Mouse (Mus musculus) G1E (cell line): ENCODE results near the gene Calcrl. TPM values are rescaled to one million over a fixed set of nuclear protein-coding genes. Genes with fewer than 3 reads are reported as not detected.
A peak's percentile ranks its signal among the peaks of the same experiment; 100 is the strongest.

ENCODE experiments used
- ATAC-seq: 2 replicates; pipeline ENCODE4 v1.8.0; 2016; ENCODE audit warnings: mild to moderate bottlenecking; ENCODE audit not compliant: insufficient number of reproducible peaks, poor library complexity, low FRiP score, severe bottlenecking; ENCODE audit errors: extremely low read depth
- DNase-seq: peaks from one replicate; pipeline ENCODE4 v3.0.0; 2012; ENCODE audit warnings: low spot score
- H3K27me3 ChIP-seq: 2 replicates; pipeline ENCODE4 v1.6.1; 2012; ENCODE audit warnings: mild to moderate bottlenecking, low read length, inconsistent platforms; ENCODE audit not compliant: insufficient read depth
- H3K36me3 ChIP-seq: replicated peaks from 2 replicates; pipeline ENCODE3; 2012; ENCODE audit warnings: mild to moderate bottlenecking, inconsistent platforms
- H3K4me1 ChIP-seq: 2 replicates; pipeline ENCODE4 v1.6.1; 2012; ENCODE audit warnings: low read depth, low read length, inconsistent platforms, mixed read lengths; ENCODE audit not compliant: insufficient read depth
- H3K4me3 ChIP-seq: 2 replicates; pipeline ENCODE4 v1.5.1; 2012; ENCODE audit warnings: low read depth, mild to moderate bottlenecking, inconsistent platforms, low read length, moderate library complexity, mixed read lengths
- H3K9me3 ChIP-seq: replicated peaks from 2 replicates; pipeline ENCODE4 v1.6.1; 2012; ENCODE audit warnings: inconsistent platforms
- CTCF ChIP-seq: IDR thresholded peaks from 2 replicates; pipeline ENCODE4 v1.5.1; 2012; ENCODE audit warnings: low read depth, low read length, inconsistent platforms, mixed read lengths
- GATA1 ChIP-seq: IDR thresholded peaks from 2 replicates; pipeline ENCODE4 v1.6.1; 2012; ENCODE audit warnings: borderline replicate concordance, low read length, inconsistent platforms, mixed read lengths
- GATA2 ChIP-seq: IDR thresholded peaks from 2 replicates; pipeline ENCODE4 v1.6.1; 2012; ENCODE audit warnings: low read depth, low read length, inconsistent platforms, borderline replicate concordance
- POLR2AphosphoS5 ChIP-seq: IDR thresholded peaks from 2 replicates; pipeline ENCODE4 v1.6.1; 2012; ENCODE audit warnings: low read depth, low read length, inconsistent platforms; ENCODE audit not compliant: insufficient replicate concordance
- TAL1 ChIP-seq: conservative IDR thresholded peaks from 2 replicates; pipeline ENCODE4 v1.6.1; 2012; ENCODE audit warnings: low read depth, low read length, inconsistent platforms, mixed read lengths
- polyA plus RNA-seq: library from polyadenylated mRNA; stranded (reverse); fragments of >175 nt; gene quantifications from 2 replicates; pipeline ENCODE4 v1.2.3, GENCODE M21; 2012
- total RNA-seq, 2 experiments: library from RNA; stranded (forward) in 1 of 2; stranded (reverse) in 1 of 2; fragments of 200-1000 nt in 1 of 2; fragments of >200 nt in 1 of 2; fragmentation: Nextera tagmentation in 1 of 2; gene quantifications; 2 replicates each; pipeline ENCODE4 v1.2.3; 2014 to 2017

The Calcrl gene
- total RNA-seq (2014; fragmentation: Nextera tagmentation) (6.5 and 12.7 TPM in 2 replicates), total RNA-seq (2017) (17.3 and 17.9 TPM in 2 replicates), polyA plus RNA-seq (0.05 and 0.07 TPM in 2 replicates)

DNA sequence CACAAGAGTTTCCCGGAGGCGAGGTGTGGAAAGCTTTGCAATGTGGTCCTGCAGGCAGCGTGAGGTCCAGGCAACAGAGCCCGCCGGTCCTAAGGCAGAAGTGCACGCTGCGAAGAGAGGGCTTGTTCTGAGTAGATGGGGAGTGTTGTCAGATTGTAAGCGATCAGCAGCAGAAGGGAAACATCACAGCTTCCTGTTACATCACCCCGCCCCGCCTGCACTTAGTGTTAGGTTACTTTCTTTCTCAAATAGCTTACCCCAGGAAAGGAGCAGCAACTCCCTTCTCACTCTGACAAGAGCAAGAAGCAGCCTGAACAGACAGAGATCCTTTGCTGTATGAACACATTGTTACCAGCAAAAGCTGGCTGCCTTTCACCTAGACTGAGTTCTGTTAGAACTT is at the start of gene Calcrl:
Calcrl (minus strand) TSS at position 274 of the 400 bp plus-strand sequence.
- Histone ChIP-seq H3K4me3 (0 out of 2 replicates have a peak within 1 kb of the TSS, but pooled peaks have one; percentile 30), H3K4me1 (peaks cover 4% of the 10 kb centered on the region; the same call in 1 of the 2 replicates), H3K9me3 (no peaks in the 10 kb centered on the region), H3K36me3 (no peaks in the 10 kb centered on the region), H3K27me3 (peaks cover 2% of the 10 kb centered on the region; the same call in 1 of the 2 replicates)
- DNase-seq (no peak), ATAC-seq (peak; percentile 75)
- TF ChIP-seq CTCF (no peak), POLR2AphosphoS5 (no peak), TAL1 (no peak), GATA1 (no peak), GATA2 (no peak)

DNA sequence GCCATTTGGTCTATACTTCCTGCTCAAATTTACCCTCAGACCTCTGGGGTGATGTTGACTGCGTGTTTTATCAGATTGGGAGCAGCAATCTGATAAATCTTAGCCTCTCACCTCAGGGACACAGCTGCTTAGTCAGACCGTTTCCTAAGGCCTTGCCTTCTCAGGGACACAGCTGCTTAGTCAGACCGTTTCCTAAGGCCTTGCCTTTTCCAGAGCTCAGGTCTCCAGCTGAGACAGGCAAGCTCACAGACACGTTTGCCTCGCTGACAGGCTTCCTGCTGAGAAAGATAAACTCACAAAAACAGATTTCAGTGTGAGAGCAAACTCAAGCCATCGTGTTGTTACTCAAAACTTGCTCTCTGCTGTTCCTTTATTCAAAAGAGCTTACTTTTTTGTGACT is 49.4 kb upstream of the Calcrl start:
- TF ChIP-seq POLR2AphosphoS5 (no peak), CTCF (no peak), GATA2 (no peak), GATA1 (no peak), TAL1 (no peak)
- peaks cover 34% of the 10 kb centered on the region for H3K36me3 ChIP-seq
- H3K9me3 ChIP-seq, result no peaks in the 10 kb centered on the region
- no peak for DNase-seq
- no peaks in the 10 kb centered on the region; the same call in 1 of the 2 replicates for H3K27me3 ChIP-seq
- no peak for ATAC-seq
- peaks cover 33% of the 10 kb centered on the region for H3K4me1 ChIP-seq
- no peak overlapping the region for H3K4me3 ChIP-seq

- Histone ChIP-seq H3K36me3 (peaks cover 40% of the 10 kb centered on the region), H3K4me1 (peaks cover 33% of the 10 kb centered on the region), H3K4me3 (no peak overlapping the region), H3K27me3 (no peaks in the 10 kb centered on the region; the same call in 1 of the 2 replicates), H3K9me3 (no peaks in the 10 kb centered on the region)
- DNase-seq (no peak), ATAC-seq (no peak)
- TF ChIP-seq POLR2AphosphoS5 (no peak), GATA2 (no peak), GATA1 (no peak), CTCF (no peak), TAL1 (no peak)
Observed at GRCm38 (mm10) chr2:84473941-84474530, 48.8 kb upstream of the Calcrl start.

DNA sequence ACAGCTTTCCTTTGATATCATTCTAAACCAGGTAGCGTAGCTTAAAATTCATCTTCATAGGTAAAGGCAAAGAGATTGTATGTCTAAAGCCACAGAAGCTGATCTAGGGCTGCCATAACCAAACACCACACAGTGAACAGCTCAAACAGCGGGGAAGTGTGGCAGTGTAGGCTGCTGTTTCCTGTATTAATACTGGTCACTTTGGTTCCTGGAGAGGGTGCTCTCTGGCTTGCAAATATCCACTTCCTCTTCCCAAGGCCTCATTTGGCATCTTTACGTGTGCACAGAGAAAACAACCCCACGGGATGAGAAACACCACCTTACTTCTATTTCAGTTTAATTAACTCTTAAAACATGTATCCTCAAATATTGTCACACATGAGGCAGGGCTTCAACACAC is 42.2 kb upstream of the Calcrl start:
- Histone ChIP-seq H3K4me1 (peaks cover 9% of the 10 kb centered on the region), H3K4me3 (no peak overlapping the region), H3K27me3 (no peaks in the 10 kb centered on the region), H3K36me3 (peaks cover 66% of the 10 kb centered on the region), H3K9me3 (no peaks in the 10 kb centered on the region)
- TF ChIP-seq TAL1, result no peak
- TF ChIP-seq GATA2, result no peak
- TF ChIP-seq GATA1, result no peak
- no peak for TF ChIP-seq CTCF
- TF ChIP-seq POLR2AphosphoS5, result no peak
- ATAC-seq (peak; percentile 15; the same call in 1 of the 2 replicates), DNase-seq (no peak)

DNA sequence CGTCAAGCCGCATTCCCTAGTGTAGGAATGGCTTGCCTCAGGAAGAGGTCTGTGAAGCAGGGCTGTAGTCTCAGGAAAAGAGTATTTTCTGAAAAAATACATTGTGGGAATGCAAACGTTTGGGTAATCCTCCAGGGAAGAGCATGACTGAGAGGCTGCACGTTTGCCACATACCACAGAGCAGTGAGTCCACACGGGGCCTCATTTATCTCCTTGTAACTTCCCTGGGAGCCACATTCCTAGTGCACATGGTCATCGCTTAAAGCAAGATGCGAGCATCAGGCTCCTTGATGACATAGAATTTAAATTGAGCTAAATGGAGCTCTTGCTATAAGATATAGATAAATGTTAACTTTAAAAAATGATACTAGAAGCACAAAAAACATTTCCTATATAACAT is 39.7 kb upstream of the Calcrl start:
- no peaks in the 10 kb centered on the region for H3K9me3 ChIP-seq
- no peaks in the 10 kb centered on the region for H3K27me3 ChIP-seq
- no peak for DNase-seq
- no peak for TF ChIP-seq TAL1
- no peak for TF ChIP-seq POLR2AphosphoS5
- no peak for TF ChIP-seq GATA1
- TF ChIP-seq CTCF, result no peak
- TF ChIP-seq GATA2, result no peak
- peaks cover 9% of the 10 kb centered on the region for H3K4me1 ChIP-seq
- no peak for ATAC-seq
- peaks cover 62% of the 10 kb centered on the region for H3K36me3 ChIP-seq
- H3K4me3 ChIP-seq, result no peak overlapping the region

- no peak overlapping the region for H3K4me3 ChIP-seq
- peaks cover 20% of the 10 kb centered on the region for H3K4me1 ChIP-seq
- no peak for TF ChIP-seq GATA2
- TF ChIP-seq GATA1, result no peak
- TF ChIP-seq TAL1, result no peak
- TF ChIP-seq POLR2AphosphoS5, result no peak
- H3K27me3 ChIP-seq, result no peaks in the 10 kb centered on the region
- H3K9me3 ChIP-seq, result no peaks in the 10 kb centered on the region
- no peak for DNase-seq
- peaks cover 50% of the 10 kb centered on the region for H3K36me3 ChIP-seq
- ATAC-seq, result no peak
Observed at GRCm38 (mm10) chr2:84462411-84462810, 37.2 kb upstream of the Calcrl start.
